Mouse (Mus musculus) cerebellum, adult 9-11 months (tissue): ENCODE data around the gene Rpl13a.
"Not testable (repeated sequence)": the region's sequence is repeated elsewhere in the genome, so short reads cannot be mapped to it uniquely, and the experiment has no call there.

Experiments used
- DNase-seq: peaks from one replicate; pipeline ENCODE4 v3.0.0; 2022

The Rpl13a gene

DNA sequence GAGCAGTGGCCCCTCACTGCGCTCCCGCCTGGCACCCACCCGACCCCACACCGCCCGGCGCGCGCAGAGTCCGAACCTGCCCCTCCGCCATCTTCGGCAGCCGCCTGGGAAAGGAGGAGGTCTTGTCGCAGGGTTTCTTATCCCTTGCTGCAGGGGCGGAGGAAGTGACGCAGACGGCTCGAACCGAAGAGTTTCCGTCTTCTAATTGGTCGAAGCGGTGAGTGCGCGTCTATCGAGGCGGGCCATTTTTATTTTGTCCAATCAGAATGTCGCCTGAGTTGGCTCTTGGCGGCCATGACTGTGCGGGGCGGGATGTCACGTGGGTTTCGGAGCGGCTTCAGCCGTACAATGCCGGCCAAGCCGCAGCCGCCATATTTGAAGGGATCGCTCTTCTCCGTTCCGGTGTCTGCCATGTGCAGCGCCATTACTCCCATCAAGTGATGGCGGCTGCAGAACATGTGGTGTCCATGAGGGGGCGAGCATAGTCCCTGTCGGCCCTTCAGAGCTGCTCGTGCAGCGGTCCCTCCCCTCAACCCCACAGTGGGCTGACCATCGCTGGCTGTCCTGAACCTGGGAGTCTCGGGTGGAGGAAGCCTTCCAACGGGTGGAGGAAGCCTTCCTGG, at the start of gene Rpl13a:
Rpl13a (minus strand) TSS at position 138 of the 623 bp plus-strand sequence.
- DNase-seq = peak; percentile 100

DNA sequence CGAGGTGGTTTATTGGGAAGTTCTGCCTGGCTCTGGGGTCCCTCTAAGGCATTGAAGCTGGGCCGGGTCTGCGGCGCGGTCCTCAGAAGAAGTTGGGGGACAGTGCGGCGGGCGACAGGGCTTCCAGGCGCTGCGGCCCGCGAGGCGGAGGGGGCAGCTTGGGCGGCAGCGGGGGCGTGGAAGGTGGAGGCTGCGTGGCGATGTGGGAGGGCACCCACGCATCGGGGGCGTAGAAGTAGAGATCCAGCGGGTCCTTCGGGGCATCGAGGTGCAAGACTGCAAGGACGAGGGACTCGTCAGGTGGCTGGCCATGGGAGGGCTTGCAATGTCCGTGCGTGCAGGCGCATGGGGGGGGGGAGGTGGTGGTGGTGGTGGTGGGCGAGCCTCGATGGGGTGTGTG, 47.8 kb upstream of the Rpl13a start:
- DNase-seq = peak; percentile 51

DNA sequence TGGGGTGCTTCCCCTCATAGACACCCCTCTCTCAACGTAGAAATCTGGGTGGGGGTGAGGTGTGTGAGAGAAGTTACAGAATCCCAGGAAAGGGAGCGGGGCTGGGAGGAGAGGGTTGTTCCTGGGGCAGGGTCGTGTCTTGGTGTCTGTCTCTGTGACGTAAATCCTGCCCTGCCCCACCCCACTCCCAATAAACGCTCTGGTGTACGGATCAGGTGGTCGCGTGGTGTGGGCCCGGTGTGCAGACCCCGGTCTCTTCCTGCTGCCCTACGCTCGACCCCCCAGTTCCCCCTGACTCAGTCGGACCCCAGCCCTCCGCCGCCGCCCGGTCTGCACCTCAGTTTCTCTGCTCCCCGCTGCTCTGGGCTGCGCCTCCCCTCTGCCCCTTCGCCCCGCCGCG, 47.4 kb upstream of the Rpl13a start:
- DNase-seq = peak; percentile 54

GRCm38 (mm10) chr7:45175398-45175797, 46.8 kb upstream of the Rpl13a start:
- no peak for DNase-seq

DNA sequence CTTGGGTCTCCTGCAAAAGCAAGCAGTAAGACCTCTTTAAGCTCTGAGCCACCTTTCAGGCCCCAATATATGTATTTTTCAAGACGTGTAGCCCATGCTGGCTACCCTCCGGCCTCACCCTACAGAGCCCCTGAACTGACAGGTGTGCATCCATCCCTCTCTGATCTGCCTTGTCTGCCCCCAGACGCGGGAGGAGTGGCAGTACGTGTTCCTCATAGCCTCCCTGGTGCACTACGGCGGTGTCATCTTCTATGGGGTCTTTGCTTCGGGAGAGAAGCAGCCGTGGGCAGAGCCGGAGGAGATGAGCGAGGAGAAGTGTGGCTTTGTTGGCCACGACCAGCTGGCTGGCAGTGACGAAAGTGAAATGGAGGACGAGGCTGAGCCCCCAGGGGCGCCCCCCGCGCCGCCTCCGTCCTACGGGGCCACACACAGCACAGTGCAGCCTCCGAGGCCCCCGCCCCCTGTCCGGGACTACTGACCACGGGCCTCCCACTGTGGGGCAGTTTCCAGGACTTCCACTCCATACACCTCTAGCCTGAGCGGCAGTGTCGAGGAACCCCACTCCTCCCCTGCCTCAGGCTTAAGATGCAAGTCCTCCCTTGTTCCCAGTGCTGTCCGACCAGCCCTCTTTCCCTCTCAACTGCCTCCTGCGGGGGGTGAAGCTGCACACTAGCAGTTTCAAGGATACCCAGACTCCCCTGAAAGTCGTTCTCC, 46.2 kb upstream of the Rpl13a start:
- DNase-seq = peak; percentile 53

DNA sequence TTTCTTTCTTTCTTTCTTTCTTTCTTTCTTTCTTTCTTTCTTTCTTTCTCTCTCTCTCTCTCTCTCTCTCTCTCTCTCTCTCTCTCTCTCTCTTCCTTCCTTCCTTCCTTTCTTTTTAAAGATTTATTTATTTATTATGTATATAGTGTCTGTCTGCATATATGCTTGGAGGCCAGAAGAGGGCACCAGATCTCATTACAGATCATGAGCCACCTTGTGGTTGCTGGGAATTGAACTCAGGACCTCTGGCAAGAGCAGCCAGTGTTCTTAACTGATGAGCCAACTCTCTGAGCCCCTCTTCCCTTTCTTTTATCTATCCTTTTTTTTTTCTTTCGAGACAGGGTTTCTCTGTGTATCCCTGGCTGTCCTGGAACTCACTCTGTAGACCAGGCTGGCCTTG, 45.2 kb upstream of the Rpl13a start:
- not testable (repeated sequence) for DNase-seq

GRCm38 (mm10) chr7:45172974-45173373, 44.4 kb upstream of the Rpl13a start:
- no peak for DNase-seq

- peak; percentile 85 for DNase-seq
Measured at GRCm38 (mm10) chr7:45169495-45169894, 40.9 kb upstream of the Rpl13a start.

- DNase-seq = peak; percentile 86
Measured at GRCm38 (mm10) chr7:45168656-45169055, 40.1 kb upstream of the Rpl13a start.

GRCm38 (mm10) chr7:45167761-45168445, 39.3 kb upstream of the Rpl13a start:
- DNase-seq = peak; percentile 90

GRCm38 (mm10) chr7:45166950-45167401, 38.4 kb upstream of the Rpl13a start:
- peak; percentile 82 for DNase-seq

- peak; percentile 70 for DNase-seq
Measured at GRCm38 (mm10) chr7:45165701-45166100, 37.1 kb upstream of the Rpl13a start.

DNA sequence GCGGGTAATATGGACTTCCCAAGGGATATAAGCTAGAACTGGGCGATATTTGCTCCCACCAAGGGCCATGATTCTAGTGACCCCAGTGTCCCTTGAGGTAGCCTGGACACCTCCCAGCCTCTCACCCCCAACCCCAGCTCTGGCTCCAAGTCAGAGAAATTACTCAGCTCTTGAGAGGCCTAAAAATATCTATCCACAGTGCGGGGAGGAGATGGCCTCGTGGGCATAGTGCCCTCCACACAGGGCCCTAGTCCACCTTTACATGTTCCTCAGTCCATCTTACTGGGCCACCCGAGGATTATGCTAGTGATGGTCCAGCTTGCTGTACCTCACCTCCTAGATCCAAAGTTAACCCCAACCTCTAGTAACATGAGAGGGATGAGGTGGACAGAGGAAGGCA, 36.3 kb upstream of the Rpl13a start:
- peak; percentile 85 for DNase-seq

- DNase-seq = peak; percentile 91
Measured at GRCm38 (mm10) chr7:45163735-45164490, 35.4 kb upstream of the Rpl13a start, which contains the start of gene Slc17a7. Gene Slc17a7 (plus strand): TSS chr7:45163949.

GRCm38 (mm10) chr7:45162996-45163615, 34.5 kb upstream of the Rpl13a start:
- DNase-seq = peak; percentile 61

DNA sequence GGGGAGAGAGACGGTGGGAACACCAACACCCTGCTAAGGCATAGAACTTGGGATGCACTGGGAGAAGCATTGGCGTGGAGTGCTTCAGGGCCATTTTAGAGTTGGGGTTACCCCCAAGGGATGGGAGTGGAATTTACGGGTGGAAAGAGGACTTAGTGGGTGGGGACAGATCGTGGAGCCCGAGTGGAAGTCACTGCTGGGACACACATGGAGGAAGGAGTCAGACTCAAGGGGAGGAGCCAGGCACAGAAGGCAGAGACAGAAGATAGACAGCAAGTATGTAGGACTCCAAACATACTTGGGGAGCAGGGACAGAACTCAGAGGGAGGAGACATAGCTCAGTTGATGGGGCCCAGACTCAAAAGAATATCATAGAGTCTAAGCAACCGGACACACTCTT, 34.0 kb upstream of the Rpl13a start:
- DNase-seq = no peak

DNA sequence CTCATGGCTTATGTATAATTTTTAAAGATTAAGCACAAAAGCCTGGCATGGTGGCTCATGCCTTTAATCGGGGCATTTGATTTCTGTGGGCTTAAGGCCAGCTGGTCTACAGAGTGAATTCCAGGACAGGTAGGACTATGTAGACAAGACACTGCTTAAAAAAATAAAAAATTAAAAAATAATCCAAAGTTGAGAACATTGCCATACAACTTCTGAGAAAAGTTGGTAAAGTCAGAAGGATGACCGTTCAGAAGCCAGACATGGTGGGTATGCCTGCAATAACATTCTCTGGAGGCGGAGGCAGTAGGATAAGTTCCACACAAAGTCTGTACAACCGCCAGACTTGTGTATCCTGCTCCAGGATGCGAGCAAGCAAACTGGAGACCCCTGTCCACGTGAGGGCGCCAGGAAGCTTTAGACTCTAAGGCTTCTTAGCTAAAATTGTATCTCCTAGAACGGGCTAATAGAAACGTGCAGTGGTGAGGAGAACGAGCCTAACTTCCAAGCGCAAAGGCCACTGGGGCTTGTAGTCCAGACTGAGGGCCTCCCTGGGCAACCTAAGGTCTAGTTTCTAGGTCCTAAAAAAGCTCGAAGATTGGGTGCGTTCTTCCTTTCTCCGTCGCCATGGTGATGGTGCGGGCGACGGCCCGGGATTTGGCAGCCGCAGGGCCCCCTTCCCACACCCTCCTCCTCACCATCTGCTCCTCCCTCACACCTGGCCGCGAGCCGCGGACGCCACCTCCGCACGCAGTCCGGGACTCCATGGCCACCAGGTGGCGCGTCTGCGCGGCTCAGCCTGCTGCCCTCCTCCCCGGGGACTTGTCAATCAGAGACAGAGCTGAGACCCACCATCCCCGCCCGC, 33.3 kb upstream of the Rpl13a start:
- DNase-seq = peak; percentile 99

DNA sequence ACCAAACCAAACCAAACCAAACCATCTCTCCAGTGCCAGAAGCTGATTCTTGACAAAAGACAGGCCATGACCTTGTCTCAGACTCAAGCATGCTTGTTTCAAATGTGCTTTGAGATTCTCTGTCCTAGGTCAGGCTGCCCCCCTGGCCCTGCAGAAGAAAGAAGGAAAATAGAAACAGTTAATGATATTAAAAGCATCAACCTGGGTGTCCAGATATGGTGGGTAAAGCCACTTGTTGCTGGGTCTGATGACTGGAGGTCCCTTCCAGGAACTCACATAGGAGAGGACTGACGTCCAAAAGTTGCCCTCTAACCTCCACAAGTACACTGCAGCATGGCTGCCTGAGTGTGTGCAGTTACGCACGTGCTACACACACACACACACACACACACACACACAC, 32.3 kb upstream of the Rpl13a start:
- DNase-seq = peak; percentile 61

GRCm38 (mm10) chr7:45160316-45160800, 31.8 kb upstream of the Rpl13a start:
- DNase-seq = no peak

DNA sequence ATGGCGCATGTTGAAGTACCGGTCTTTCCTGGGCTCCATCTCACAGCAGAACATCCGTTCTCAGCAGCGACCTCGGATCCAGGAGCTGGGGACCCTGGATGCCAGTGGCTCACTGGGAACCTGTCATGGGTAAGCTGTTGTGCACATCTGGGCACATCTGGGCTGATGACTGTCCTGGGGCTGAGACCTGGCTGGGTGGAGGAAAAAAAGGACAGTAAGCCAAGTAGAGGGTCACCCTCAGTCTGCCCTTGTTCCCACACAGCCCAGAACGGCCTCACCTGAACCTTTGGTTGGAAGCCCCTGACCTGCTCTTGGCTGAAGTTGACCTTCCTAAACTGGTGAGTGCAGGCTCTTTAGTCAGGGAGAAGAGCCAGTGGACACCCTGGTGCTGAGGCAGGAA, 30.4 kb upstream of the Rpl13a start:
- DNase-seq = peak; percentile 63

GRCm38 (mm10) chr7:45157459-45157858, 28.9 kb upstream of the Rpl13a start:
- peak; percentile 56 for DNase-seq
